Mouse (Mus musculus) midbrain, embryonic 14.5 days (tissue): ENCODE results near the gene H2al2a. TPM values are rescaled to one million over a fixed set of nuclear protein-coding genes. Genes with fewer than 3 reads are reported as not detected.

Experiments used
- ATAC-seq: fragments of 200-750 bp; cut with Nextera tagmentation; 2 replicates; pipeline ENCODE4 v1.8.0; 2017; ENCODE audit warnings: moderate number of reproducible peaks, moderate library complexity; ENCODE audit not compliant: low FRiP score, low TSS enrichment
- DNase-seq: peaks from one replicate; pipeline ENCODE4 v3.0.0-alpha.2; 2015
- H3K27ac ChIP-seq: fragments of 300-500 bp; sonication (generic); replicated peaks from 2 replicates; pipeline ENCODE4 v1.5.1; 2014; ENCODE audit warnings: mild to moderate bottlenecking, low read depth, low read length, moderate library complexity
- H3K27me3 ChIP-seq: fragments of 300-500 bp; sonication (generic); 2 replicates; pipeline ENCODE4 v1.6.1; 2014; ENCODE audit warnings: low read length, control low read depth, mixed read lengths; ENCODE audit not compliant: control insufficient read depth, insufficient read depth
- H3K36me3 ChIP-seq: fragments of 300-500 bp; sonication (generic); 2 replicates; pipeline ENCODE4 v1.6.1; 2014; ENCODE audit warnings: low read length, control low read depth; ENCODE audit not compliant: control insufficient read depth, insufficient read depth
- H3K4me1 ChIP-seq: fragments of 300-500 bp; sonication (generic); 2 replicates; pipeline ENCODE4 v1.6.1; 2014; ENCODE audit warnings: mild to moderate bottlenecking, antibody characterized with exemption, low read length, control low read depth; ENCODE audit not compliant: control insufficient read depth, insufficient read depth
- H3K4me2 ChIP-seq: fragments of 300-500 bp; sonication (generic); 2 replicates; pipeline ENCODE4 v1.6.1; 2014; ENCODE audit warnings: mild to moderate bottlenecking, low read length, moderate library complexity
- H3K4me3 ChIP-seq: fragments of 300-500 bp; sonication (generic); replicated peaks from 2 replicates; pipeline ENCODE4 v1.5.1; 2014; ENCODE audit warnings: low read depth, low read length
- H3K9ac ChIP-seq: fragments of 300-500 bp; sonication (generic); replicated peaks from 2 replicates; pipeline ENCODE4 v1.6.1; 2014; ENCODE audit warnings: mild to moderate bottlenecking, low read length, moderate library complexity
- H3K9me3 ChIP-seq: fragments of 300-500 bp; sonication (generic); 2 replicates; pipeline ENCODE4 v1.6.1; 2016; ENCODE audit warnings: low read length, control low read depth, mixed read lengths; ENCODE audit not compliant: control insufficient read depth
- WGBS: fragments of 180-500 bp; shearing (Covaris S2); extraction: QIAGEN DNeasy Blood & Tissue Kit; methylation state at CpG from one replicate; pipeline ENCODE4 v1.1.7; 2014; 5-methylcytosine and 5-hydroxymethylcytosine counted together
- polyA plus RNA-seq: library from polyadenylated mRNA; unstranded; fragments of >200 nt; fragmentation: Nextera tagmentation; extraction: Ambion mirVana; gene quantifications from 2 replicates; pipeline ENCODE4 v1.2.1, GENCODE M21; 2014

The H2al2a gene
- polyA plus RNA-seq, result not detected in 2 replicates

- no peak within 1 kb of the TSS for H3K27ac ChIP-seq
- H3K4me3 ChIP-seq, result no peak within 1 kb of the TSS
- no peak within 1 kb of the TSS for H3K4me2 ChIP-seq
- no peaks in the 10 kb centered on the region for H3K9me3 ChIP-seq
- no peaks in the 10 kb centered on the region for H3K27me3 ChIP-seq
- H3K9ac ChIP-seq, result no peak within 1 kb of the TSS
- no peaks in the 10 kb centered on the region for H3K4me1 ChIP-seq
- H3K36me3 ChIP-seq, result no peaks in the 10 kb centered on the region
- DNase-seq, result no peak
- no peak for ATAC-seq
These were observed at the start of gene H2al2a for GRCm38 (mm10) chr2:17996858-17997257. Gene H2al2a, minus strand, starts transcription at chr2:17996958.

GRCm38 (mm10) chr2:18046186-18046585, 49.4 kb upstream of the H2al2a start:
- Histone ChIP-seq H3K9ac (peak overlapping the region; percentile 100), H3K27me3 (no peaks in the 10 kb centered on the region), H3K4me1 (peaks cover 44% of the 10 kb centered on the region), H3K9me3 (no peaks in the 10 kb centered on the region), H3K36me3 (no peaks in the 10 kb centered on the region), H3K27ac (peak overlapping the region; percentile 100), H3K4me2 (peak overlapping the region; percentile 95), H3K4me3 (peak overlapping the region; percentile 95)
- 2% methylated on average over 4 of the region's 4 CpGs for WGBS
- ATAC-seq (no peak), DNase-seq (no peak)

- WGBS, result 2% methylated on average over 6 of the region's 6 CpGs
- peak overlapping the region; percentile 100 for H3K27ac ChIP-seq
- H3K9ac ChIP-seq, result peak overlapping the region; percentile 100
- H3K27me3 ChIP-seq, result no peaks in the 10 kb centered on the region
- DNase-seq (peak; percentile 63), ATAC-seq (no peak)
- no peaks in the 10 kb centered on the region for H3K36me3 ChIP-seq
- peak overlapping the region; percentile 95 for H3K4me3 ChIP-seq
- no peaks in the 10 kb centered on the region for H3K9me3 ChIP-seq
- peaks cover 46% of the 10 kb centered on the region for H3K4me1 ChIP-seq
- peak overlapping the region; percentile 95 for H3K4me2 ChIP-seq
These were observed 49.0 kb upstream of the H2al2a start for GRCm38 (mm10) chr2:18045781-18046181.

- peaks cover 51% of the 10 kb centered on the region for H3K4me1 ChIP-seq
- DNase-seq (peak; percentile 52), ATAC-seq (no peak)
- peak overlapping the region; percentile 100 for H3K9ac ChIP-seq
- peak overlapping the region; percentile 95 for H3K4me2 ChIP-seq
- peak overlapping the region; percentile 100 for H3K27ac ChIP-seq
- H3K36me3 ChIP-seq, result no peaks in the 10 kb centered on the region
- no peaks in the 10 kb centered on the region for H3K27me3 ChIP-seq
- H3K9me3 ChIP-seq, result no peaks in the 10 kb centered on the region
- H3K4me3 ChIP-seq, result peak overlapping the region; percentile 95
- under 1% methylated on average over 7 of the region's 7 CpGs for WGBS
These were observed 48.5 kb upstream of the H2al2a start for GRCm38 (mm10) chr2:18045143-18045780.

- 2% methylated on average over 14 of the region's 14 CpGs for WGBS
- Histone ChIP-seq H3K4me1 (peaks cover 60% of the 10 kb centered on the region), H3K27me3 (no peaks in the 10 kb centered on the region), H3K9me3 (no peaks in the 10 kb centered on the region), H3K36me3 (no peaks in the 10 kb centered on the region), H3K9ac (peak overlapping the region; percentile 84), H3K27ac (peak overlapping the region; percentile 86), H3K4me2 (peak overlapping the region; percentile 95), H3K4me3 (peak overlapping the region; percentile 95)
- peak; percentile 79 for DNase-seq
- ATAC-seq, result peak; percentile 72
These were observed 44.6 kb upstream of the H2al2a start for GRCm38 (mm10) chr2:18041199-18041885.

GRCm38 (mm10) chr2:18040347-18041160, 43.8 kb upstream of the H2al2a start:
- Histone ChIP-seq H3K4me1 (peaks cover 62% of the 10 kb centered on the region), H3K27ac (peak overlapping the region; percentile 86), H3K9me3 (no peaks in the 10 kb centered on the region), H3K4me3 (peak overlapping the region; percentile 95), H3K4me2 (peak overlapping the region; percentile 95), H3K9ac (peak overlapping the region; percentile 84), H3K27me3 (no peaks in the 10 kb centered on the region), H3K36me3 (no peaks in the 10 kb centered on the region)
- peak; percentile 35 for ATAC-seq
- DNase-seq, result peak; percentile 69
- 3% methylated on average over 27 of the region's 27 CpGs for WGBS

GRCm38 (mm10) chr2:18039566-18040290, 43.0 kb upstream of the H2al2a start:
- Histone ChIP-seq H3K4me2 (peak overlapping the region; percentile 95), H3K4me1 (peaks cover 68% of the 10 kb centered on the region), H3K27me3 (no peaks in the 10 kb centered on the region), H3K4me3 (peak overlapping the region; percentile 95), H3K9ac (peak overlapping the region; percentile 84), H3K36me3 (no peaks in the 10 kb centered on the region), H3K9me3 (no peaks in the 10 kb centered on the region), H3K27ac (peak overlapping the region; percentile 86)
- ATAC-seq (peak; percentile 68), DNase-seq (peak; percentile 83)
- WGBS, result 3% methylated on average over 46 of the region's 46 CpGs

GRCm38 (mm10) chr2:18038895-18039371, 42.2 kb upstream of the H2al2a start:
- Histone ChIP-seq H3K4me1 (peaks cover 71% of the 10 kb centered on the region), H3K27ac (peak overlapping the region; percentile 86)
- WGBS, result 12% methylated on average over 10 of the region's 10 CpGs

More at GRCm38 (mm10) chr2:18038895-18039371, 42.2 kb upstream of the H2al2a start:
- Histone ChIP-seq H3K9ac (peak overlapping the region; percentile 84), H3K9me3 (no peaks in the 10 kb centered on the region), H3K4me3 (peak overlapping the region; percentile 95), H3K36me3 (no peaks in the 10 kb centered on the region), H3K27me3 (no peaks in the 10 kb centered on the region), H3K4me2 (peak overlapping the region; percentile 95)
- DNase-seq (peak; percentile 76), ATAC-seq (no peak)
